Mouse (Mus musculus) limb, embryonic 12.5 days (tissue): ENCODE measurements around the gene BC080695. TPM values are rescaled to one million over a fixed set of nuclear protein-coding genes. Genes with fewer than 3 reads are reported as not detected.
"Not testable (repeated sequence)": the region's sequence is repeated elsewhere in the genome, so short reads cannot be mapped to it uniquely, and the experiment has no call there.

Source experiments
- ATAC-seq: fragments of 200-750 bp; cut with Nextera tagmentation; 2 replicates; pipeline ENCODE4 v1.8.0; 2017; ENCODE audit warnings: low read depth, moderate TSS enrichment; ENCODE audit not compliant: insufficient number of reproducible peaks, insufficient read depth, low FRiP score, low TSS enrichment
- H3K27ac ChIP-seq: fragments of 300-500 bp; sonication (generic); 2 replicates; pipeline ENCODE4 v1.5.1; 2016; ENCODE audit warnings: mild to moderate bottlenecking, moderate library complexity
- H3K27me3 ChIP-seq: fragments of 300-500 bp; sonication (generic); 2 replicates; pipeline ENCODE4 v1.6.1; 2016; ENCODE audit warnings: mild to moderate bottlenecking, moderate library complexity
- H3K36me3 ChIP-seq: fragments of 300-500 bp; sonication (generic); 2 replicates; pipeline ENCODE4 v1.6.1; 2016; ENCODE audit warnings: mild to moderate bottlenecking, moderate library complexity
- H3K4me1 ChIP-seq: fragments of 300-500 bp; sonication (generic); replicated peaks from 2 replicates; pipeline ENCODE4 v1.6.1; 2016
- H3K4me2 ChIP-seq: fragments of 300-500 bp; sonication (generic); 2 replicates; pipeline ENCODE4 v1.6.1; 2016; ENCODE audit warnings: mild to moderate bottlenecking, moderate library complexity
- H3K4me3 ChIP-seq: fragments of 300-500 bp; sonication (generic); replicated peaks from 2 replicates; pipeline ENCODE4 v1.5.1; 2016; ENCODE audit warnings: mild to moderate bottlenecking
- H3K9ac ChIP-seq: fragments of 300-500 bp; sonication (generic); replicated peaks from 2 replicates; pipeline ENCODE4 v1.6.1; 2016; ENCODE audit warnings: mild to moderate bottlenecking, moderate library complexity
- H3K9me3 ChIP-seq: fragments of 300-500 bp; sonication (generic); 2 replicates; pipeline ENCODE4 v1.6.1; 2016; ENCODE audit warnings: mild to moderate bottlenecking, moderate library complexity
- WGBS: fragments of 180-500 bp; shearing (Covaris S2); methylation state at CpG from one replicate; pipeline ENCODE4 v1.1.7; 2016; 5-methylcytosine and 5-hydroxymethylcytosine counted together
- polyA plus RNA-seq: library from polyadenylated mRNA; unstranded; fragments of >200 nt; fragmentation: Nextera tagmentation; extraction: Ambion mirVana; gene quantifications from 2 replicates; pipeline ENCODE4 v1.2.1, GENCODE M21; 2016

The BC080695 gene
- polyA plus RNA-seq, result not detected in 2 replicates

DNA sequence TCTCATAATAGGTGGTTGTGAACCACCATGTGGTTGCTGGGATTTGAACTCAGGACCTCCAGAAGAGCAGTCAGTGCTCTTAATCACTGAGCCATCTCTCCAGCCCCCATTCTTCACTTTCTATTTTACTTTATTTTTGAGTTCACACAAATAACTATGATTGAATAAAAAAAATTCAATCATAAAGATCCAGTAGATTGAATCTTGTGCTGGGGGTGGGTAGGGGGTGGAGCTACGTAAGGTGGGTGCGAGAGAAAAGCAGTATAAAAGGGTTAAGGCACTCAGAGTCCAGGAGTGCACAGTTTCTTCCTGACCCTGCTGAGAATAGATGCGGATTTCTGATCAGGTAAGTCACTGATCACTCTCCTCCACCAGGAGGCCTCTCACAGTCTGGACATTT, at the start of gene BC080695, which contains the start of gene Gm13057:
TSS of gene BC080695 (plus strand) at position 301 of the 400 bp plus-strand sequence.
TSS of gene Gm13057 (plus strand) at position 310 of the 400 bp plus-strand sequence.
- H3K27me3 ChIP-seq, H3K4me3 ChIP-seq, H3K9ac ChIP-seq, ATAC-seq, H3K36me3 ChIP-seq, H3K4me2 ChIP-seq, H3K9me3 ChIP-seq, H3K4me1 ChIP-seq, H3K27ac ChIP-seq: not testable (repeated sequence)
- WGBS, result no CpG with 5 or more reads among the region's 3 CpGs

DNA sequence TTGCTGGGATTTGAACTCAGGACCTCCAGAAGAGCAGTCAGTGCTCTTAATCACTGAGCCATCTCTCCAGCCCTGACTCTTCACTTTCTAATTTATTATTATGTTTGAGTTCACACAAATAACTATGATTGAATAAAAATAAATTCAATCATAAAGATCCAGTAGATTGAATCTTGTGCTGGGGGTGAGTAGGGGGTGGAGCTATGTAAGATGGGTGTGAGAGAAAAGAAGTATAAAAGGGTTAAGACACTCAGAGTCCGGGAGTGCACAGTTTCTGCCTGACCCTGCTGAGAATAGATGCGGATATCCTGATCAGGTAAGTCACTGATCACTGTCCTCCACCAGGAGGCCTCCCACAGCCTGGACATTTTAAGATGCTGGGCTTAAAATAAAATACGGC, 40.5 kb upstream of the BC080695 start, which contains the start of gene Gm13043:
TSS of gene Gm13043 (plus strand) at position 301 of the 400 bp plus-strand sequence.
- H3K4me1 ChIP-seq, result no peaks in the 10 kb centered on the region
- H3K36me3 ChIP-seq, result no peaks in the 10 kb centered on the region
- H3K27me3 ChIP-seq, result no peaks in the 10 kb centered on the region
- WGBS, result 88% methylated on average over 3 of the region's 3 CpGs
- H3K27ac ChIP-seq, result no peak within 1 kb of the TSS
- H3K9ac ChIP-seq, result no peak within 1 kb of the TSS
- H3K4me2 ChIP-seq, result no peak within 1 kb of the TSS
- no peak for ATAC-seq
- no peaks in the 10 kb centered on the region for H3K9me3 ChIP-seq
- H3K4me3 ChIP-seq, result no peak within 1 kb of the TSS

DNA sequence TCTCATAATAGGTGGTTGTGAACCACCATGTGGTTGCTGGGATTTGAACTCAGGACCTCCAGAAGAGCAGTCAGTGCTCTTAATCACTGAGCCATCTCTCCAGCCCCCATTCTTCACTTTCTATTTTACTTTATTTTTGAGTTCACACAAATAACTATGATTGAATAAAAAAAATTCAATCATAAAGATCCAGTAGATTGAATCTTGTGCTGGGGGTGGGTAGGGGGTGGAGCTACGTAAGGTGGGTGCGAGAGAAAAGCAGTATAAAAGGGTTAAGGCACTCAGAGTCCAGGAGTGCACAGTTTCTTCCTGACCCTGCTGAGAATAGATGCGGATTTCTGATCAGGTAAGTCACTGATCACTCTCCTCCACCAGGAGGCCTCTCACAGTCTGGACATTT, 15.8 kb upstream of the BC080695 start, which contains the start of gene Gm13040:
TSS of gene Gm13040 (plus strand) at position 301 of the 400 bp plus-strand sequence.
- H3K4me1 ChIP-seq, H3K36me3 ChIP-seq, ATAC-seq, H3K4me2 ChIP-seq, H3K9ac ChIP-seq, H3K4me3 ChIP-seq, H3K27me3 ChIP-seq, H3K27ac ChIP-seq, H3K9me3 ChIP-seq: not testable (repeated sequence)
- no CpG with 5 or more reads among the region's 3 CpGs for WGBS

DNA sequence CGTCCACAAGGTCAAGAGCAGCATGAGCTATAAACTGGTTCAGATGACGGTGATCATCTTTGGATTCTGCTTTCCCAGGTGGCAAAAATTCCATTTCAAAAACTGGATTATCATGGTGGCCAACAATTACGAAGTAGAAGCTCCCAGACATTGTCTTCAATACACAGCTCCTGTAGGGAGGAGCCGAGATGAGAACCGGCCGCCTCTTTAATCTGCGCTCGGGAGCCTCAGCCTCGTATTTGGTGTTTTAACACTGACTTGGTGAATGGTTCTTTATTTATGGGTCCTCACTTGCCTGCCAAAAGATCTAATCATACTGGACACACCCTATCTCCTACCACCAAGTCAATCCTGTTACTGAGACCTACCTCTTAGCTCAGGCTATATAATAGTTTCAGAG, 60.4 kb downstream of the BC080695 start:
- not testable (repeated sequence) for H3K4me3 ChIP-seq, H3K27ac ChIP-seq, H3K4me2 ChIP-seq, ATAC-seq, H3K9ac ChIP-seq, H3K27me3 ChIP-seq, H3K4me1 ChIP-seq, H3K36me3 ChIP-seq, H3K9me3 ChIP-seq
- 89% methylated on average over 9 of the region's 9 CpGs for WGBS

DNA sequence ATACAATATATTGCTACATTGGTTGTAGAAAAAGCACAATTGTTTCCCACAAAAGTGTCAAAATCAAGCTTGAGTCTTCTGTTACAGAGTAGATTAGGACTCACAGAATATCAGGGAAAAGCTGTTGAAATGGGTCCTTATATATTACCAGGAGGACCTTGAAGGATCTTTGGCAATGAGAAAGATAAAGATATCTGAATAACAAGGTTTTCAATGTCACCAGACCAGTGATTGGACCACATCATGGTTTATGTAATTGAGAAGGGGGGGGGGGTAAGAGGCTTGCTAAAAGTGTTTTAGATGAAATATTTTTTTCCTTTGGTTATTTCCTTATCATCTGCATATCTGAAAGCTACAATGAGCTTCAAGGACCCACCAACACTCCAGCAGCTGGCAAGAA, 63.2 kb downstream of the BC080695 start, which contains the start of gene Gm13083:
TSS of gene Gm13083 (plus strand) at position 301 of the 400 bp plus-strand sequence.
- not testable (repeated sequence) for H3K27me3 ChIP-seq, H3K4me2 ChIP-seq, H3K4me1 ChIP-seq, H3K4me3 ChIP-seq, H3K27ac ChIP-seq, H3K36me3 ChIP-seq, ATAC-seq, H3K9ac ChIP-seq
- H3K9me3 ChIP-seq, result peaks cover 19% of the 10 kb centered on the region; the same call in 1 of the 2 replicates

DNA sequence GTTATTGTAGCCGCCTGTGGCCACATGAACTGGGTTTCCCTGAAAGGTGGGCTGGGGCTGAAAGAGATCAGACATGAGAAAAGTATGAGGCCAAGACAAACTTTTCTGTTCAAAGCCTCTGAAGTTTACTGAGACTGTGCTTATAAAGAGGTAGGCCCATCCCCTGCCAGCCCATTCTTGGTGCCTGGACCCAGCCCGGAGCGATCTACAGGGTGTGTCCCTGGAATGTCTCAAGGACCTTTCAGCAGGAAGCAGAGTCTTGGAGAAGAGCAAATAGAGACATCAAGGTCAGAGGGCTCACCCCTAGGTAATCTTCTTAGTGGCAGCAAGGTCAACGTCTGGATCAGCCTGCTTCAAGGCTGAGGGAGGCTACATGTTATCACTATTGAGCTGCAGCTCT, 66.6 kb downstream of the BC080695 start:
- H3K4me1 ChIP-seq, H3K36me3 ChIP-seq, H3K27me3 ChIP-seq, H3K4me3 ChIP-seq, H3K4me2 ChIP-seq, ATAC-seq, H3K9ac ChIP-seq, H3K27ac ChIP-seq: not testable (repeated sequence)
- peaks cover 24% of the 10 kb centered on the region for H3K9me3 ChIP-seq
- WGBS, result 87% methylated on average over 4 of the region's 4 CpGs

Other genes with a start within 250 kb of the BC080695 start
- gene Lrrc38, start 201.9 kb upstream of the BC080695 start, polyA plus RNA-seq, result 0.63 and 0.67 TPM in 2 replicates
- gene Pramel1, start 157.3 kb upstream of the BC080695 start, polyA plus RNA-seq, result not detected in 2 replicates
- gene Pramef8, start 139.3 kb upstream of the BC080695 start, polyA plus RNA-seq, result 21.9 and 23.6 TPM in 2 replicates
- gene Oog4, start 101.4 kb upstream of the BC080695 start, polyA plus RNA-seq, result not detected in 2 replicates
- not detected in 2 replicates for gene Gm13043, start 40.4 kb upstream of the BC080695 start, polyA plus RNA-seq
- not detected in 2 replicates for gene Gm13040, start 15.7 kb upstream of the BC080695 start, polyA plus RNA-seq
- not detected in 2 replicates for gene Gm13057, start within 50 bp of the BC080695 start, polyA plus RNA-seq
- not detected in 2 replicates for gene Gm13083, start 63.3 kb downstream of the BC080695 start, polyA plus RNA-seq
- not detected in 2 replicates for gene Gm13088, start 105.5 kb downstream of the BC080695 start, polyA plus RNA-seq
- not detected in 2 replicates for gene Gm13089, start 151.0 kb downstream of the BC080695 start, polyA plus RNA-seq
- gene Gm13078, start 167.8 kb downstream of the BC080695 start, polyA plus RNA-seq, result not detected in 2 replicates
- not detected in 2 replicates for gene Gm13023, start 237.7 kb downstream of the BC080695 start, polyA plus RNA-seq